In the genomic region with DNA sequence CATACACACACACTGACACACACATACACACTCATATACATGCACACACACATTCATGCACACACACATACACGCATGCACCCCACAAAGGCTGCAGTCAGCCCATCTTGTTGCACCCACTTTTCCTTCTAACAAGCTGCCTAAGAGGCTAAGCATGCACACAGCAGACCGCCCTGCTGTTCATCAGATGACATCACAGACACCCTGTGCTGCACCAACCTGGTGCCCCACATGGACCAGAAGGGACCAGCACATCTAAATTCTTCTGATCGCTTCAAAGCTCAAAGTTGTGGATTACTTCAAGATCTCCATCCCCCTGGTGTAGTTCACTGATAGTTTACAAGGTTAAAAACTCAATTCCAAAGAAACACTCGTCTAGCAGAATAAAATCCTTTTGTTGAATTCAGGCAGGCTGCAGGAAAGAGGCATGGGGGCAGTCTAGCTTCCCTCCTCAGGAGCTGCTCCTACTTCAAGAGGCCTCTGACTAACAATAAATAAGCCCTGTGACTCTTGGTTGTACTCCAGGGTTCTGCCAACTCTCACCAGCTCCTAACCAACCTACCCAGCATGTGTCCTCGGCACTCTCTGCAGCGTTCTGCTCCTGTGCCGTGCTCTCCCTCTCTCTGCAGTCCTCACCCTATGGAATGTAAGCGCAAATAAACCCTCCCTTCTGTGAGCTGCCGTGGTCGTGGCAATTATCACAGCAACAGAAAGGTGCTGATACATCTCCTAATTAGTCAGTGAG, we compare ENCODE assay signal across 16 mouse cellular contexts. TPM values are rescaled to one million over a fixed set of nuclear protein-coding genes. Genes with fewer than 3 reads are reported as not detected.
DNase-seq lines count a peak whose midpoint lies in the region; ATAC-seq and TF ChIP-seq lines count a peak whose summit lies in the region.
"Had no signal": no experiment of that assay in that cellular context is flagged by ENCODE, and none has a peak within 500 bp of the region (broad histone marks: within the 10 kb centered on the region; RNA-seq: fewer than 3 reads in every experiment).

No protein-coding gene starts in this region.

- peak overlapping the region; percentile 82 for H3K27ac ChIP-seq in layer of hippocampus, adult 2 months
- H3K27ac ChIP-seq: embryonic facial prominence, embryonic 13.5 days; forebrain, embryonic 13.5 days; liver, embryonic 12.5 days had no signal

- peak; percentile 54; the same call in 1 of the 2 replicates for ATAC-seq in frontal cortex, adult (ENCODE audit: low TSS enrichment)
- ATAC-seq: forebrain, embryonic 13.5 days; liver, embryonic 12.5 days had no signal

- no peak overlapping the region; the same call in 1 of the 2 replicates for H3K4me3 ChIP-seq in layer of hippocampus, adult 2 months
- H3K4me3 ChIP-seq: embryonic facial prominence, embryonic 13.5 days; forebrain, embryonic 13.5 days; liver, embryonic 12.5 days had no signal

- DNase-seq in frontal cortex, postnatal 36 days (ENCODE audit: low spot score in 2 of 2): no peak
- DNase-seq in layer of hippocampus, adult 2 months (ENCODE audit: low spot score in 2 of 2): peak in 1 of 2 experiments; percentile 66
- no peak for DNase-seq in layer of hippocampus, adult 9-10 months (ENCODE audit: low spot score)
- DNase-seq in brain, adult 2 months (ENCODE audit: low read depth, low spot score): peak; percentile 85
- DNase-seq in cerebellum, postnatal 25 days: peak; percentile 65 to 67
- no peak for DNase-seq in retina, embryonic 14.5 days (ENCODE audit: low spot score)
- DNase-seq: adrenal gland, postnatal 25 days; gastrocnemius, postnatal 36 days; kidney, adult 18-20 months; kidney, postnatal 4 days; right cerebral cortex, postnatal 14 days; thymus, adult 18-20 months had no signal

- TF ChIP-seq CTCF in layer of hippocampus, adult 2 months (conservative IDR thresholded peaks at IDR 0.05): no peak

RNA-seq across cellular contexts. Expression of gene Rab11fip3, which starts 22.9 kb away (rescaled TPM):
- total RNA-seq in layer of hippocampus, adult 2 months (2021): 100 to 1,000 TPM; 108 to 115 TPM

RNA-seq across cellular contexts. Expression of gene Decr2, which starts 43.7 kb away (rescaled TPM):
- 10 to 100 TPM; 26.7 to 28.9 TPM for total RNA-seq in layer of hippocampus, adult 2 months (2021)

RNA-seq across cellular contexts. Expression of gene Nme4, which starts 49.0 kb away (rescaled TPM):
- total RNA-seq in layer of hippocampus, adult 2 months (2021): 1 to 10 TPM; 5.7 to 6.7 TPM

Comparison
In these comparisons a context has a peak if more than half of its experiments do, and no peak if none do; other contexts are left out.
1. DNase-seq: peak in brain, adult 2 months (single experiment) and cerebellum, postnatal 25 days (2 of 2); none in frontal cortex, postnatal 36 days (0 of 2), layer of hippocampus, adult 9-10 months (single experiment) and retina, embryonic 14.5 days (single experiment).